Mouse (Mus musculus) heart, embryonic 13.5 days (tissue): ENCODE results near the gene Lrrn4cl. TPM values are rescaled to one million over a fixed set of nuclear protein-coding genes. Genes with fewer than 3 reads are reported as not detected.
"Not testable (repeated sequence)": the region's sequence is repeated elsewhere in the genome, so short reads cannot be mapped to it uniquely, and the experiment has no call there.

Source experiments
- ATAC-seq: fragments of 200-750 bp; cut with Nextera tagmentation; 2 replicates; pipeline ENCODE4 v1.8.0; 2017; ENCODE audit warnings: moderate TSS enrichment; ENCODE audit not compliant: insufficient number of reproducible peaks, low FRiP score, low TSS enrichment; ENCODE audit errors: extremely low read depth
- H3K27ac ChIP-seq: fragments of 300-500 bp; sonication (generic); replicated peaks from 2 replicates; pipeline ENCODE4 v1.5.1; 2015; ENCODE audit warnings: moderate library complexity, mild to moderate bottlenecking, inconsistent platforms
- H3K27me3 ChIP-seq: fragments of 300-500 bp; sonication (generic); replicated peaks from 2 replicates; pipeline ENCODE4 v1.6.1; 2015; ENCODE audit warnings: mild to moderate bottlenecking, inconsistent platforms
- H3K36me3 ChIP-seq: fragments of 300-500 bp; sonication (generic); 2 replicates; pipeline ENCODE4 v1.6.1; 2015; ENCODE audit warnings: mild to moderate bottlenecking, inconsistent platforms
- H3K4me1 ChIP-seq: fragments of 300-500 bp; sonication (generic); 2 replicates; pipeline ENCODE4 v1.6.1; 2015; ENCODE audit warnings: inconsistent platforms
- H3K4me2 ChIP-seq: fragments of 300-500 bp; sonication (generic); 2 replicates; pipeline ENCODE4 v1.6.1; 2015; ENCODE audit warnings: inconsistent platforms, mild to moderate bottlenecking, moderate library complexity
- H3K4me3 ChIP-seq: fragments of 300-500 bp; sonication (generic); 2 replicates; pipeline ENCODE4 v1.5.1; 2015; ENCODE audit warnings: moderate library complexity, mild to moderate bottlenecking, inconsistent platforms
- H3K9ac ChIP-seq: fragments of 300-500 bp; sonication (generic); 2 replicates; pipeline ENCODE4 v1.6.1; 2015; ENCODE audit warnings: inconsistent platforms, mild to moderate bottlenecking, moderate library complexity
- H3K9me3 ChIP-seq: fragments of 300-500 bp; sonication (generic); 2 replicates; pipeline ENCODE4 v1.6.1; 2016; ENCODE audit warnings: inconsistent platforms
- WGBS: fragments of 180-500 bp; shearing (Covaris S2); methylation state at CpG from one replicate; pipeline ENCODE4 v1.1.7; 2015; ENCODE audit warnings: mixed read lengths; 5-methylcytosine and 5-hydroxymethylcytosine counted together
- polyA plus RNA-seq: library from polyadenylated mRNA; unstranded; fragments of >200 nt; fragmentation: Nextera tagmentation; extraction: Ambion mirVana; gene quantifications from 2 replicates; pipeline ENCODE4 v1.2.1, GENCODE M21; 2015

The Lrrn4cl gene
- polyA plus RNA-seq, 1 experiment from 2014 or later = 0.88 TPM

GRCm38 (mm10) chr19:8859018-8859417 lies 8.4 kb downstream of the Lrrn4cl start:
- WGBS = 3% methylated on average over 1 of the region's 1 CpGs
- H3K9me3 ChIP-seq = no peaks in the 10 kb centered on the region
- no peak overlapping the region for H3K9ac ChIP-seq

GRCm38 (mm10) chr19:8864265-8864664 lies 13.7 kb downstream of the Lrrn4cl start:
- WGBS = 73% methylated on average over 6 of the region's 6 CpGs
- Histone ChIP-seq H3K4me3 (no peak overlapping the region), H3K4me1 (no peaks in the 10 kb centered on the region), H3K36me3 (no peaks in the 10 kb centered on the region), H3K9me3 (no peaks in the 10 kb centered on the region), H3K27ac (no peak overlapping the region), H3K4me2 (no peak overlapping the region), H3K9ac (no peak overlapping the region), H3K27me3 (no peaks in the 10 kb centered on the region)
- ATAC-seq = no peak

More at GRCm38 (mm10) chr19:8859018-8859417, 8.4 kb downstream of the Lrrn4cl start:
- no peaks in the 10 kb centered on the region for H3K36me3 ChIP-seq
- ATAC-seq = no peak
- no peaks in the 10 kb centered on the region for H3K4me1 ChIP-seq
- no peak overlapping the region for H3K4me2 ChIP-seq
- H3K27me3 ChIP-seq = no peaks in the 10 kb centered on the region
- no peak overlapping the region for H3K27ac ChIP-seq
- H3K4me3 ChIP-seq = no peak overlapping the region

GRCm38 (mm10) chr19:8870381-8870780 lies 19.8 kb downstream of the Lrrn4cl start:
- Histone ChIP-seq H3K9ac (peak overlapping the region; percentile 99), H3K36me3 (peaks cover 26% of the 10 kb centered on the region), H3K4me1 (peaks cover 14% of the 10 kb centered on the region), H3K4me2 (peak overlapping the region; percentile 96), H3K4me3 (peak overlapping the region; percentile 100), H3K27ac (peak overlapping the region; percentile 65; the same call in 1 of the 2 replicates)
- 76% methylated on average over 3 of the region's 3 CpGs for WGBS
- not testable (repeated sequence) for ATAC-seq, H3K27me3 ChIP-seq, H3K9me3 ChIP-seq

GRCm38 (mm10) chr19:8870838-8871237 lies 20.3 kb downstream of the Lrrn4cl start:
- Histone ChIP-seq H3K9me3 (no peaks in the 10 kb centered on the region), H3K27me3 (no peaks in the 10 kb centered on the region), H3K36me3 (peaks cover 31% of the 10 kb centered on the region), H3K4me3 (peak overlapping the region; percentile 100), H3K4me1 (peaks cover 14% of the 10 kb centered on the region), H3K4me2 (peak overlapping the region; percentile 96), H3K27ac (peak overlapping the region; percentile 65), H3K9ac (peak overlapping the region; percentile 99)
- 35% methylated on average over 9 of the region's 9 CpGs for WGBS
- ATAC-seq = no peak

GRCm38 (mm10) chr19:8871267-8872186 lies 21.0 kb downstream of the Lrrn4cl start, which contains the start of gene Ubxn1:
Ubxn1 (plus strand) TSS chr19:8871496.
- H3K36me3 ChIP-seq = peaks cover 38% of the 10 kb centered on the region
- peak; percentile 92 for ATAC-seq
- peak within 1 kb of the TSS; percentile 65 for H3K27ac ChIP-seq
- H3K4me2 ChIP-seq = peak within 1 kb of the TSS; percentile 96
- H3K9ac ChIP-seq = peak within 1 kb of the TSS; percentile 99
- peak within 1 kb of the TSS; percentile 100 for H3K4me3 ChIP-seq
- under 1% methylated on average over 59 of the region's 59 CpGs for WGBS
- peaks cover 14% of the 10 kb centered on the region for H3K4me1 ChIP-seq
- H3K9me3 ChIP-seq = no peaks in the 10 kb centered on the region
- H3K27me3 ChIP-seq = no peaks in the 10 kb centered on the region

GRCm38 (mm10) chr19:8872266-8872840 lies 21.8 kb downstream of the Lrrn4cl start:
- peaks cover 46% of the 10 kb centered on the region for H3K36me3 ChIP-seq
- H3K9me3 ChIP-seq = no peaks in the 10 kb centered on the region
- peak overlapping the region; percentile 100 for H3K4me3 ChIP-seq
- WGBS = 69% methylated on average over 10 of the region's 10 CpGs
- peaks cover 14% of the 10 kb centered on the region for H3K4me1 ChIP-seq
- no peaks in the 10 kb centered on the region for H3K27me3 ChIP-seq
- peak overlapping the region; percentile 65 for H3K27ac ChIP-seq
- H3K9ac ChIP-seq = peak overlapping the region; percentile 99
- peak overlapping the region; percentile 96 for H3K4me2 ChIP-seq
- no peak for ATAC-seq

GRCm38 (mm10) chr19:8875031-8875430 lies 24.5 kb downstream of the Lrrn4cl start:
- WGBS = 90% methylated on average over 7 of the region's 7 CpGs
- Histone ChIP-seq H3K9me3 (no peaks in the 10 kb centered on the region), H3K36me3 (peaks cover 51% of the 10 kb centered on the region), H3K27me3 (no peaks in the 10 kb centered on the region), H3K4me1 (peaks cover 22% of the 10 kb centered on the region), H3K4me3 (no peak overlapping the region), H3K9ac (no peak overlapping the region), H3K27ac (no peak overlapping the region), H3K4me2 (no peak overlapping the region)
- no peak for ATAC-seq

- Histone ChIP-seq H3K4me1 (peaks cover 12% of the 10 kb centered on the region), H3K9me3 (no peaks in the 10 kb centered on the region), H3K36me3 (peaks cover 24% of the 10 kb centered on the region), H3K4me2 (peak within 1 kb of the TSS; percentile 81), H3K27ac (peak within 1 kb of the TSS; percentile 89), H3K9ac (peak within 1 kb of the TSS; percentile 96), H3K4me3 (peak within 1 kb of the TSS; percentile 89), H3K27me3 (no peaks in the 10 kb centered on the region)
- WGBS = under 1% methylated on average over 42 of the region's 42 CpGs
- peak; percentile 82 for ATAC-seq
Measured at GRCm38 (mm10) chr19:8880311-8881033, 29.9 kb downstream of the Lrrn4cl start, which contains the start of gene Uqcc3. Uqcc3 (minus strand) TSS chr19:8880923.

GRCm38 (mm10) chr19:8881034-8881392 lies 30.4 kb downstream of the Lrrn4cl start:
- Histone ChIP-seq H3K36me3 (peaks cover 18% of the 10 kb centered on the region), H3K9ac (peak overlapping the region; percentile 96), H3K4me3 (peak overlapping the region; percentile 89), H3K27me3 (no peaks in the 10 kb centered on the region), H3K4me2 (peak overlapping the region; percentile 81), H3K4me1 (peaks cover 12% of the 10 kb centered on the region), H3K9me3 (no peaks in the 10 kb centered on the region), H3K27ac (peak overlapping the region; percentile 89; the same call in 1 of the 2 replicates)
- WGBS = 16% methylated on average over 3 of the region's 3 CpGs
- ATAC-seq = no peak

- no peaks in the 10 kb centered on the region for H3K36me3 ChIP-seq
- H3K4me2 ChIP-seq = no peak within 1 kb of the TSS
- no peak within 1 kb of the TSS for H3K27ac ChIP-seq
- H3K4me3 ChIP-seq = no peak within 1 kb of the TSS
- 67% methylated on average over 3 of the region's 3 CpGs for WGBS
- H3K27me3 ChIP-seq = no peaks in the 10 kb centered on the region
- ATAC-seq = no peak
- H3K4me1 ChIP-seq = peaks cover 21% of the 10 kb centered on the region
- H3K9ac ChIP-seq = no peak within 1 kb of the TSS
- no peaks in the 10 kb centered on the region for H3K9me3 ChIP-seq
Measured at GRCm38 (mm10) chr19:8883616-8884015, 33.0 kb downstream of the Lrrn4cl start, which contains the start of the genes Lbhd1 and Gm49403. Lbhd1 (plus strand) TSS chr19:8883732. Gm49403 (plus strand) TSS chr19:8883930.
